Mouse (Mus musculus): ENCODE measurements around the gene Thrb. TPM values are rescaled to one million over a fixed set of nuclear protein-coding genes. Genes with fewer than 3 reads are reported as not detected.

Thrb gene
- polyA plus RNA-seq, 1 experiment, result 0.01 TPM

GRCm38 (mm10) chr14:17785370-17785769, 125.3 kb downstream of the Thrb start:
- H3K27me3 ChIP-seq (ENCODE audit: control insufficient read depth), result no peaks in the 10 kb centered on the region
- no peak overlapping the region for H3K4me3 ChIP-seq (replicated peaks)
- H3K9me3 ChIP-seq (ENCODE audit: control insufficient read depth, low read length), result no peaks in the 10 kb centered on the region
- no peak for TF ChIP-seq TAL1 (IDR thresholded peaks at IDR 0.05; ENCODE audit: low read length)
- TF ChIP-seq GATA1 (IDR thresholded peaks at IDR 0.05; ENCODE audit: low read length), result no peak
- H3K4me1 ChIP-seq (ENCODE audit: control insufficient read depth), result no peaks in the 10 kb centered on the region
- no peaks in the 10 kb centered on the region for H3K36me3 ChIP-seq (ENCODE audit: control insufficient read depth)

- TF ChIP-seq GATA1 (IDR thresholded peaks at IDR 0.05; ENCODE audit: low read length), result no peak
- TF ChIP-seq TAL1 (IDR thresholded peaks at IDR 0.05; ENCODE audit: low read length), result no peak
- Histone ChIP-seq H3K27me3 (ENCODE audit: control insufficient read depth) (no peaks in the 10 kb centered on the region), H3K4me3 (replicated peaks) (no peak overlapping the region), H3K4me1 (ENCODE audit: control insufficient read depth) (no peaks in the 10 kb centered on the region), H3K9me3 (ENCODE audit: control insufficient read depth, low read length) (no peaks in the 10 kb centered on the region), H3K36me3 (ENCODE audit: control insufficient read depth) (no peaks in the 10 kb centered on the region)
Measured at GRCm38 (mm10) chr14:17786249-17786648, 126.2 kb downstream of the Thrb start.

DNA sequence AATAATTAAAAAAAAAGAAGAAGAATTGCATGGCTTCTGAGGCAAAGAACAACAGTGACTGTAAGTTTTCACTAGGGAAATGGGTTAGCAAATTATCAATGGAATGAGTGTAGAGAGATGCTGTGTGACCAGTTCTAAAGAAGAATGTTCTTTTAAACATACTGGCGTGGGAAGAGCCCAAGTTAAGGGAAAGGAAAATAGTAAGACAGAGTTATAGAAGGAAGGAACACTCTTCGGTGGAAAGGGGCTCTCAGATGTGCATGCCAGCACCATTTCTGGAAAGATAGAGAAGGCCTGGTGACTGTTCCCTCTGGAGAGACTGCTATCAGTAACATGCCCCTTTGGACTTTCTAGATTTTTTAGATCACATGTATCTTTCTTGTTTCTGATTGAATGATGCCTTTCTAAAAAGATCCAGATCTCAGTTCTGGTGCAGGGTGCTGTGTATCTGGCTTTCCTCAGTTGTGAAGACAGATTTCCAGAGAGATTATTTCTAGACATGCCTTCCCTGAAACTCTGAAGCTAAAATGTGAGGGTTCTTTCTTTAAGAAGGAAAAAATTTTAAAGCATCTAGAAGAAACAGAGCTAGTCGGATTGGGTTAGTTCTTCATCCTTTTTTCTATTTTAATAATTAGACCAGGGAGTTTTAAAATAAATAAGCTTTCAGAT, 144.0 kb downstream of the Thrb start:
- no peak for TF ChIP-seq GATA1 (IDR thresholded peaks at IDR 0.05; ENCODE audit: low read length)
- TF ChIP-seq TAL1 (IDR thresholded peaks at IDR 0.05; ENCODE audit: low read length), result no peak
- Histone ChIP-seq H3K36me3 (ENCODE audit: control insufficient read depth) (no peaks in the 10 kb centered on the region), H3K4me1 (ENCODE audit: control insufficient read depth) (no peaks in the 10 kb centered on the region), H3K27me3 (ENCODE audit: control insufficient read depth) (no peaks in the 10 kb centered on the region), H3K4me3 (replicated peaks) (no peak overlapping the region), H3K9me3 (ENCODE audit: control insufficient read depth, low read length) (no peaks in the 10 kb centered on the region)

DNA sequence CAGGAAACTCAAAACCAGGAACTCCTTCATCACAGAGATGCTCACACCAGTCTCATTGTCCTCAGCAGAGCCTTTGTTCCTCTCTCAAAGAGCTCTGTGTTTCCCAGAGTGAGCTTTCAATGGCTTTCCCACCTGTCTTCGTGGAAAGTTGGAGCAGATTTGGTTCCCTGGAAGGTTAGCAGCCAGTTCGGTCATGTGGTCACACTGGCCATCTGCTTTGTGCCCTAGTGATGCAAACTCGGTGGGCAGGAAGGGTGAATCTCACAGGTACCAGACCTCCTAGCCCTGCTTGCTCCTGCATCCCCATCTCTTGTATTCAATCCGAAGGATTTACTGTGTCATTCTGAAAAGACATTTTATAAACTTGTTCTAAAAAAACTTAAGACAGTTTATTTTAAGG, 151.0 kb downstream of the Thrb start:
- H3K9me3 ChIP-seq (ENCODE audit: control insufficient read depth, low read length), result no peaks in the 10 kb centered on the region
- no peaks in the 10 kb centered on the region for H3K36me3 ChIP-seq (ENCODE audit: control insufficient read depth)
- no peak overlapping the region for H3K4me3 ChIP-seq (replicated peaks)
- no peaks in the 10 kb centered on the region for H3K4me1 ChIP-seq (ENCODE audit: control insufficient read depth)
- TF ChIP-seq GATA1 (IDR thresholded peaks at IDR 0.05; ENCODE audit: low read length), result no peak
- no peak for TF ChIP-seq TAL1 (IDR thresholded peaks at IDR 0.05; ENCODE audit: low read length)
- H3K27me3 ChIP-seq (ENCODE audit: control insufficient read depth), result no peaks in the 10 kb centered on the region

- no peak for TF ChIP-seq TAL1 (IDR thresholded peaks at IDR 0.05; ENCODE audit: low read length)
- no peak for TF ChIP-seq GATA1 (IDR thresholded peaks at IDR 0.05; ENCODE audit: low read length)
- Histone ChIP-seq H3K9me3 (ENCODE audit: control insufficient read depth, low read length) (no peaks in the 10 kb centered on the region), H3K4me1 (ENCODE audit: control insufficient read depth) (no peaks in the 10 kb centered on the region), H3K4me3 (replicated peaks) (no peak overlapping the region), H3K27me3 (ENCODE audit: control insufficient read depth) (no peaks in the 10 kb centered on the region), H3K36me3 (ENCODE audit: control insufficient read depth) (no peaks in the 10 kb centered on the region)
Measured at GRCm38 (mm10) chr14:17812414-17812813, 152.4 kb downstream of the Thrb start.

GRCm38 (mm10) chr14:17815103-17815502, 155.0 kb downstream of the Thrb start:
- TF ChIP-seq TAL1 (IDR thresholded peaks at IDR 0.05; ENCODE audit: low read length), result no peak
- TF ChIP-seq GATA1 (IDR thresholded peaks at IDR 0.05; ENCODE audit: low read length), result no peak
- Histone ChIP-seq H3K4me3 (replicated peaks) (no peak overlapping the region), H3K4me1 (ENCODE audit: control insufficient read depth) (no peaks in the 10 kb centered on the region), H3K27me3 (ENCODE audit: control insufficient read depth) (no peaks in the 10 kb centered on the region), H3K9me3 (ENCODE audit: control insufficient read depth, low read length) (no peaks in the 10 kb centered on the region), H3K36me3 (ENCODE audit: control insufficient read depth) (no peaks in the 10 kb centered on the region)

GRCm38 (mm10) chr14:17818086-17818485, 158.0 kb downstream of the Thrb start:
- Histone ChIP-seq H3K4me3 (replicated peaks) (no peak overlapping the region), H3K27me3 (ENCODE audit: control insufficient read depth) (no peaks in the 10 kb centered on the region), H3K9me3 (ENCODE audit: control insufficient read depth, low read length) (no peaks in the 10 kb centered on the region), H3K4me1 (ENCODE audit: control insufficient read depth) (no peaks in the 10 kb centered on the region), H3K36me3 (ENCODE audit: control insufficient read depth) (no peaks in the 10 kb centered on the region)
- TF ChIP-seq GATA1 (IDR thresholded peaks at IDR 0.05; ENCODE audit: low read length) (no peak), TAL1 (IDR thresholded peaks at IDR 0.05; ENCODE audit: low read length) (no peak)

GRCm38 (mm10) chr14:17822754-17823153, 162.7 kb downstream of the Thrb start:
- Histone ChIP-seq H3K27me3 (ENCODE audit: control insufficient read depth) (no peaks in the 10 kb centered on the region), H3K4me1 (ENCODE audit: control insufficient read depth) (no peaks in the 10 kb centered on the region), H3K36me3 (ENCODE audit: control insufficient read depth) (no peaks in the 10 kb centered on the region), H3K9me3 (ENCODE audit: control insufficient read depth, low read length) (no peaks in the 10 kb centered on the region), H3K4me3 (replicated peaks) (no peak overlapping the region)
- TF ChIP-seq GATA1 (IDR thresholded peaks at IDR 0.05; ENCODE audit: low read length) (no peak), TAL1 (IDR thresholded peaks at IDR 0.05; ENCODE audit: low read length) (no peak)

DNA sequence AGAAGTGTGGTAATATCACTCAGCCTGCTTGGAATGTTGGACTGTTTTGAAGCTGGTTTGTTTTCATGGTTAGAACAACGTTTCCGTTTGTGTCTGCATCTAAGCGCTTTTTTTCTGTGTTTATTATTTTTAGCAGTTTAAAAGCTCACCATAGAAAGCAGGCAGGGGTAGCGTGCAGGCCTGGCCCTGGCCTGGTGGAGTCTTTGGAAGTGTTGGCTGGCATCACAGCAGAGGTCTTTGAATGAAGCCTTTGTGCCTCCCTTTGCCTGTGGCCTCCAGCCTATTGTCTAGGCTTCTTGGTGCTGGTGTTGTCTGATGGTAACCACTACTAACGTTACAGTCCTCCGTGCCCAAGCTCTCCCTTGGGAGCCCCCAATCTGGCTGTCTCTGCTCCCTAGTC, 167.3 kb downstream of the Thrb start:
- TF ChIP-seq GATA1 (IDR thresholded peaks at IDR 0.05; ENCODE audit: low read length) (no peak), TAL1 (IDR thresholded peaks at IDR 0.05; ENCODE audit: low read length) (no peak)
- no peaks in the 10 kb centered on the region for H3K4me1 ChIP-seq (ENCODE audit: control insufficient read depth)
- H3K36me3 ChIP-seq (ENCODE audit: control insufficient read depth), result no peaks in the 10 kb centered on the region
- no peaks in the 10 kb centered on the region for H3K9me3 ChIP-seq (ENCODE audit: control insufficient read depth, low read length)
- H3K27me3 ChIP-seq (ENCODE audit: control insufficient read depth), result no peaks in the 10 kb centered on the region
- H3K4me3 ChIP-seq (replicated peaks), result no peak overlapping the region

DNA sequence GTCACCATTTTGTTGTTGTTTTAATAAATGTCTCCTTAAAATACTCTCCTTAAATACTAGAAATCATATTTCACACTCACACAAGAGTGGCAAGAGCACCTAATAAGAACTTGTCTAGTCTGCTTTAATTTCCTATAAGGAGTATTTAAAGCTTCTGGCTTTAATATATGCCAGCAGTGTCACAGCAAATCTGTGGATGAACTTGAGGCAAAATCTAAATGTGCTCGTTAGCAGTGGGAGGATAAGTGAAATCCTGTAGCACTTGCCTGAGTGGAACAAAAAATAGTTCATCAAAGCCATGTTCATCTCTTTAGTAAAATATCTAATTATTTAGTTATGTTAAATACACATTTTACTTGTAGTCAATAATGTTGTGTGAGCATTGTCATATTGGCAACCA, 175.7 kb downstream of the Thrb start:
- Histone ChIP-seq H3K36me3 (ENCODE audit: control insufficient read depth) (no peaks in the 10 kb centered on the region), H3K27me3 (ENCODE audit: control insufficient read depth) (no peaks in the 10 kb centered on the region), H3K4me1 (ENCODE audit: control insufficient read depth) (no peaks in the 10 kb centered on the region), H3K4me3 (replicated peaks) (no peak overlapping the region), H3K9me3 (ENCODE audit: control insufficient read depth, low read length) (no peaks in the 10 kb centered on the region)
- TF ChIP-seq GATA1 (IDR thresholded peaks at IDR 0.05; ENCODE audit: low read length) (no peak), TAL1 (IDR thresholded peaks at IDR 0.05; ENCODE audit: low read length) (no peak)
